Mouse (Mus musculus): Measurements from ENCODE around the gene Gtdc1.

The Gtdc1 gene

GRCm38 (mm10) chr2:44571156-44571555 lies 356.3 kb downstream of the Gtdc1 start:
- DNase-seq = no peak

- no peak for DNase-seq
These were observed 358.1 kb downstream of the Gtdc1 start for GRCm38 (mm10) chr2:44569140-44569952.

- peak; percentile 35 for DNase-seq
These were observed 362.4 kb downstream of the Gtdc1 start for GRCm38 (mm10) chr2:44564776-44565692.

- no peak for DNase-seq
These were observed 365.7 kb downstream of the Gtdc1 start for GRCm38 (mm10) chr2:44561789-44562188.

- no peak for DNase-seq
These were observed 368.1 kb downstream of the Gtdc1 start for GRCm38 (mm10) chr2:44559242-44559944.

DNA sequence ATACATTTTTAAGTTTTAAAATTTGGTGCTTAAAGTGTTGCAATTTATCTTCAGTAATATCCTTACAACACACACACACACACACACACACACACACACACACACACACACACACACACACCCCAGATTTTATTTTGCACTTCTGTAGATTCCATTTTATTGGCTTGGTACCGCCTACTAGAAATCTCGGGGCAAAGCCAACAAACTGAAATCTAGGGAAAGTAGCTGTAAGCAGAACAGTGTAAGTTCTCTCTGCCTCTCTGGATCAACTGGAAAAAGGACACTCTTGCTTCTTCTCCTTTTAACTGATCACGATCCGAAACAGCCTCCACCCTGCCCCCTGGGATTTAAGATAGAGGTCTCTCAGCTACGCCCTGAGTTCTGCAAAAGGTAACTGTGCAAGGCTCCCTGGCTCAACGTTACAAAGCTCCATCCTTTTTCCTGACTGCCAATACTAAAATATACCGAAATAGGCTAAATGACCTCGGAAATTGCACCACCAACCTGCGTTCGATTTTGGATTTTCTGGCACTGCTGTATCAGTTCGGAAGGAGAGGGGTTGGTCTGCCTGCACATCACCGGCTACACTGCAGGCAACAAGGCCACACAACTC lies 369.7 kb downstream of the Gtdc1 start:
- no peak for DNase-seq

DNA sequence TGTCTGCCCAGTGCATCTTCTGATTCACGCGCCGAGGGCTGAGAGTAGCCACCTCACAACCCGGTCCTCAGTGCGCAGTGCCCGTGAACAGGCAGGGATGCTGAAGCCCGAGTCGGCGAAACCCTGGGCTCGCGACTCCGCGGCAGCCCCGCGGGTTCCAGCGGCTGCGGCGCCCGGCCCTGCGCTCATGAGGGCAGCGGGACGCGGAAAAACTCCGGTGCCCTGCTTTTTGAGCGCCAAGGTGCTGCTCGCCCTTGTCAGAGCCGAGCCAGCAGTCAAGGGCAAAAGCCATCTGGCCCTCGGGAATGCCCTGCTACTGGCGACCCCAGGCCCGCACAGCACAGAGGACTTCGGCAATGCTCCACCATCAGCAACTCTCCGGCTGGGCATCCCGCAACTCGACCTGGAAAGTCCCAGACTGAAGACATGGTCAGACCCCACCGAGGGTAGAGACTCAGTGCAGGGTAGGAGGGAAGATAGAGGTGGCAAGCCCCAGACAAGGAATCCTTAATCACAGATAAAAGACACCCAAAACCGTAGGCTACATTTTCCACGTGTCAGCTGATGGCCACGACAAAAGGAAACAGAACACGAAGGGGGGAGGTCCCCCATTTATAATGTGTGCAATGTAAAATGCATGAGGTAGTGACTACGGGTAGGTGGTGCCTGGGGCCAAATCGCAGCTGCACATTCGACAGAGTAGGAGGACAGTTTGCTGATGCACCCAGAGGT lies 370.4 kb downstream of the Gtdc1 start:
- no peak for DNase-seq

DNA sequence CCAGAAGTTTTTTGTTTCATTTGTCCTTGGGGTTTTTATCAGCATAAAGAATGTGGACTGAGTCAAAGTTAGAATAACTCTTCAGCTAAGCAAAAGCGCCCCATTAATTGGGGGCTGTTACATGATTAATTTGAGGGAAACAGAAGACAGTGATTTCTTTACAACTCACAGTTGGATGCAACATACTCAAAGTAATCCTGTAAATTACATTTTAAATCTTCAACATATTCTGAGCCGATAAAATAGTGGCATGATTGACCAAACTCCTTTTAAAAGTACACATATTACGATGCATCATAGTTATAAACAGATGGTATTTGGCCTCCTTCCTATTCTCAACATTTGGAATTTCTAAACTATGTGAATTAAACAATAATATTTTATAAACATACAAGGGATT lies 372.7 kb downstream of the Gtdc1 start:
- no peak for DNase-seq

DNA sequence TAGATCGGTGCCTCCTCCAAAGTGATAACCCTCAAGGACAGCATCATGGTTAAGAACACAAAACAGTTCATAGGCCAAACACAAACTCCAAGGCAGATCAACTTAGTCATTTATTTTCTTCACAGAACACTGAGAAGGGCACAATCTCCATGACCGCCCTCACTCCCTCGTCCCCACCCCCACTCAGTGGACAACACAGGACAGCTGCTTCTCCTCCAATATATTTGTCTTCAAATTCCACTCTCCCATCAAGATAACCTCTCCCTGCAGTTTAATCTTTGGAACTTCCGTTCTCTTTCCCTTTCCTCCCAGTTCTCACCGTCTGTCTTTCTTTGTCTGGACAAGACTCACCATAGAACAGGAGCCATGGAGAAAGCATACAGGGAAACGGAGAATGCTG lies 378.1 kb downstream of the Gtdc1 start:
- no peak for DNase-seq

DNA sequence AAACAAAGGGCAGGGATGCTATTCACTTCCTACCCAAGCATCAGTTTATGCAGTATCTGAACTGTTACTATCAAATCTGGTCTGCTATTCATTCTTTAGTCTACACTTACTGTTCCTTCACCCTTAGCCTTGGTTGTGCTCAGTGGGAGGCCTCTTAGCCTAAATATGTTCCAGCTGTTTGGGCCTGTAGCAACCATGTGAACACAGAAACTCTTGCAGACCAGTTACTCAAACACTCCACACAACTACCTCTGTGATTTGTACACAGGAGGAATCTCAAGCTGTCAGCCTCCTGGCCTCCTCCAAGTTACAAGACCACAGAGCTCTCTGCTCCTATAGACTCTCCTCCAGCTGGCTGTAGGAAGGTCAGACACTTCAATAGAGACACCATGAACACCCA lies 384.7 kb downstream of the Gtdc1 start:
- no peak for DNase-seq

DNA sequence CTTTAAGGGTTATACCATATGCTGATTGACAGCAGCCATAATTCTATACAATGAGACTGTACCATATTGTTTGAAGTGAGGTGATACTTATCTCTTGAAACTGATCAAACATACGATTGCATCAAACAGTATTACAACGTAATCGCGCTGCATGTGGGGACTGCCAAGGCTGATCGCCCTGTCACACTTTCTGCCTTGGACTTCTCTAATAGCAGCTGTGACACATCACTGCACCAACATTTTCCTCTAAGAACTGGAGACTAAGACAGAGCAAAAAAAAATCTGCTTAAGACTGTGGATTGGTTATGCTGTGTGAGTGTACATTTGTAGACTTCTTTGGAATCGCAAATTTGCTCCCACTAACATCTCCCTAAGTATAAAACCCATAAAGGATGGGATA lies 385.7 kb downstream of the Gtdc1 start:
- no peak for DNase-seq

DNA sequence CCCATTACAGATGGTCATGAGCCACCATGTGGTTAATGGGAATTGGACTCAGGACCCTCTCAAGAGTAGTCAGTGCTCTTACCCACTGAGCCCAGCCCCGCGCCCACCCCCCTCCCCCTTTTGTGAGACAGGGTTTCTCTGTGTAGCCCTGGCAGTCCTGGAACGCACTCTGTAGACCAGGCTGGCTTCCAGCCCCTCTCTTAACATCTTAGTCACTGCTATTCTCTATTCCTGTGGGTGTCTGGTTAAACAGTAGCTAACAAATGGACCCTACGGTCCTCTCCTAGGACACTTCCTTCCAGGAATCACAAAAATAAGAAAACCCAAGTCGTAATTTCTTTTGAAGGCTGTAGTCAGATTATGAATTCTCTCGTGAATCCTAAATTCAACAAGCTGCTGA lies 386.6 kb downstream of the Gtdc1 start:
- no peak for DNase-seq

- no peak for DNase-seq
These were observed 388.3 kb downstream of the Gtdc1 start for GRCm38 (mm10) chr2:44539121-44539634.

- no peak for DNase-seq
These were observed 389.3 kb downstream of the Gtdc1 start for GRCm38 (mm10) chr2:44538135-44538534.

DNA sequence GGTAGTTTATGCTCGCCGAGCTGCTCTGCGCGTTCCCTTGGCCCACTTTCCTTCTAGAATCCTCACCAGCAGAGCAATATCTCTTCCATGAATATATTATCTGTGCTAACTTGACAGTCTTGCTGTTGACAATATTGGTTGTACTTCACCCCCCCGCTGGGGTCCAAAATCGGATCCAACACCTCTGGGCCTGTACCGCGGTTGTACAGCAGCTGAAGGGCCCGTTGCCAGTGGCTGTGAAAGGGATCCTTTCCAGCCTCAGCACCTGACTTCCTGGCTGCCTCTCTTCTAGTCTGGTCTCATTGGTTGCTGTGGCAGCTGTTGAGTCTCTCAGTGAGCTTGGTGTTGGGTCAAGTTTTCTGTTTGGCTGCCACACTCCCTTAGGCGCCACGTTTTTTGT lies 391.7 kb downstream of the Gtdc1 start:
- no peak for DNase-seq

DNA sequence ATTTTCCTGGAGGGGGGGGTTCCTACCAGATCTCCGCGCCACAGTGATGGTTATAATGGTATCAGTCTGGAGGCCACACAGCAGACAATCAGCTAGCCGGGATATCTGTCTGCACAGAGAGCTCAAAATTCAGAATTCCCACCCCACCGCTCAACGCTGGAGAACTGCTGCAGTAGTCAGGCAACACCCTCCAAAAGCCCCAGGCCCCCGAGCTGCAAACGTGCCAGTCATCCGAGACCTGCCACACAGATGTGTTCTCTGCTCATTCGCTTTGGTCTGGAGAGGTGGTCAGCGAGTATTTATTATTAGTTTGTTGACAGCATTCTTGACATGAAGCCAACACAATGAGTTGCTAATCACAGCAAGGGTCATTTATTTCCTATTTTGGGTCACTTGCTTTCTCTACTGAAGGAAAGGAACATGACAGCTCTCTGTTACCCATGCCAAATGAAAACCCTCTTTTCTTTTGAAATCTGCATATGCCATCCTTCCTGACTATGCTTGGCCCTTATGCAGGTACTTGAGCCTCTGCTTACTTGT lies 392.3 kb downstream of the Gtdc1 start:
- no peak for DNase-seq

- DNase-seq = peak; percentile 16
These were observed 401.1 kb downstream of the Gtdc1 start for GRCm38 (mm10) chr2:44526110-44527032.

GRCm38 (mm10) chr2:44525187-44525919 lies 402.1 kb downstream of the Gtdc1 start:
- DNase-seq = no peak

DNA sequence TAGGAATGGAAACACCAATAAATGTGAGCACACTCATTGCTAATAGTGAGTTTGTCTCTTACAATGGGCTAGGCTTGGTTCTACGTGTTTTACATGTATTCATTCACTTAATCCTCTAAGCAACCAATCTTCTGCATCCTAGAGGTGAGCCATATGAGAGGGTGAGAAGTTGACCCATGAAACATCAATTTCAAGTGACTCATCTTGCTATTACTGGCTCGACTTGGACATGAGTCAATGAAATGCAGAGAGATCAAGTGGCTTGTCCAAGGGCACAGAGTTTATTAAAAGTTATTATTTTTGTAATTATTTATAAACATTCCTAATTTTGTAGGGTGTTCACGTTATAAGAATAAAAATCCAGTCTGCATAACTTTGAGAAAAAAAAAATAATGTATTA lies 408.2 kb downstream of the Gtdc1 start:
- DNase-seq = no peak

DNA sequence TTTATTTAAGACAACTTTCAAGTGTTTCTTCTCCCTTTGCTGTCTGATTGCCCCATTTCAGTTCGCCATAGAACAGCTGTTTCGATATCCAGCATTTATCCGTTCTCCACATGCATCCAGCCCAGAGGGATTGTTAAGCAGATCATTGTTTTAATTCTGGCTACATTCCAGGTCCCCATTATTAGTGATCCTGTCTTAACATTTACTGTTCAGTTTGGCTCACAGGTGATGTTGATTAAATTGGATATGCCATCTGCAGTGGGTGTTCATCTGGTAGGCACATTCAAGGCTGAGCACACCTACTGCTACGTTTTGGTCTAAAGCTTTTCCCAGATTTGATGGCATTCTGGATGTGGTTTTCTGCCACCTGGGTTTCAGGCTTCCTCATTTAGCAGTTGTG lies 409.4 kb downstream of the Gtdc1 start:
- DNase-seq = no peak
